Mouse (Mus musculus) liver, embryonic 14.5 days (tissue): ENCODE measurements around the gene Gadl1.

Source experiments
- CTCF ChIP-seq: IDR thresholded peaks from 2 replicates; pipeline ENCODE4 v1.5.1; 2016; ENCODE audit warnings: antibody characterized with exemption, low read depth, control low read depth
- EP300 ChIP-seq: IDR thresholded peaks from 2 replicates; pipeline ENCODE4 v1.6.1; 2016; ENCODE audit warnings: antibody characterized with exemption, low read depth

DNA sequence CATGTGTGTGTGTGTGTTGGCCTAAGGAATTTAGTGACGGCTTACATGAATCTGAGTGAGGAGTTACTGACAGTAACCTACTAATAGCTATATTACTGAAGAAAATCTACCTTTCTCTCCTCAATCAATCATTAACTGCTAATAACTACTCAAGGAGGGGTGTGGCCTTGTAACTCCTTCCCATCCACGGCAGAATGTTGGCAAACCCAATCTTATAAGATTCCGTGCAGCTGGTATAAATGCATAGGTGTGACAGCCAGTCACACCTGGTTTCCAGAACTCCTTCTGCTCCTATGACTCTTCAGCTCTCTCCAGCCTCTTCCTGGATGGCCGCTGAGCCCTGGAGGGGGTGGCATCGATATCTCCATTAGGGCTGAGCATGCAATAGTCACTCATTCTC, 25.8 kb upstream of the Gadl1 start:
- no peak for TF ChIP-seq CTCF
- no peak for TF ChIP-seq EP300
